Mouse (Mus musculus) heart, embryonic 13.5 days (tissue): ENCODE measurements around the gene Olfr1428. TPM values are rescaled to one million over a fixed set of nuclear protein-coding genes. Genes with fewer than 3 reads are reported as not detected.
"Not testable (repeated sequence)": the region's sequence is repeated elsewhere in the genome, so short reads cannot be mapped to it uniquely, and the experiment has no call there.

Experiments used
- ATAC-seq: fragments of 200-750 bp; cut with Nextera tagmentation; 2 replicates; pipeline ENCODE4 v1.8.0; 2017; ENCODE audit warnings: moderate TSS enrichment; ENCODE audit not compliant: insufficient number of reproducible peaks, low FRiP score, low TSS enrichment; ENCODE audit errors: extremely low read depth
- H3K27ac ChIP-seq: fragments of 300-500 bp; sonication (generic); replicated peaks from 2 replicates; pipeline ENCODE4 v1.5.1; 2015; ENCODE audit warnings: moderate library complexity, mild to moderate bottlenecking, inconsistent platforms
- H3K27me3 ChIP-seq: fragments of 300-500 bp; sonication (generic); replicated peaks from 2 replicates; pipeline ENCODE4 v1.6.1; 2015; ENCODE audit warnings: mild to moderate bottlenecking, inconsistent platforms
- H3K36me3 ChIP-seq: fragments of 300-500 bp; sonication (generic); 2 replicates; pipeline ENCODE4 v1.6.1; 2015; ENCODE audit warnings: mild to moderate bottlenecking, inconsistent platforms
- H3K4me1 ChIP-seq: fragments of 300-500 bp; sonication (generic); 2 replicates; pipeline ENCODE4 v1.6.1; 2015; ENCODE audit warnings: inconsistent platforms
- H3K4me2 ChIP-seq: fragments of 300-500 bp; sonication (generic); 2 replicates; pipeline ENCODE4 v1.6.1; 2015; ENCODE audit warnings: inconsistent platforms, mild to moderate bottlenecking, moderate library complexity
- H3K4me3 ChIP-seq: fragments of 300-500 bp; sonication (generic); 2 replicates; pipeline ENCODE4 v1.5.1; 2015; ENCODE audit warnings: moderate library complexity, mild to moderate bottlenecking, inconsistent platforms
- H3K9ac ChIP-seq: fragments of 300-500 bp; sonication (generic); 2 replicates; pipeline ENCODE4 v1.6.1; 2015; ENCODE audit warnings: inconsistent platforms, mild to moderate bottlenecking, moderate library complexity
- H3K9me3 ChIP-seq: fragments of 300-500 bp; sonication (generic); 2 replicates; pipeline ENCODE4 v1.6.1; 2016; ENCODE audit warnings: inconsistent platforms
- WGBS: fragments of 180-500 bp; shearing (Covaris S2); methylation state at CpG from one replicate; pipeline ENCODE4 v1.1.7; 2015; ENCODE audit warnings: mixed read lengths; 5-methylcytosine and 5-hydroxymethylcytosine counted together
- polyA plus RNA-seq: library from polyadenylated mRNA; unstranded; fragments of >200 nt; fragmentation: Nextera tagmentation; extraction: Ambion mirVana; gene quantifications from 2 replicates; pipeline ENCODE4 v1.2.1, GENCODE M21; 2015

The Olfr1428 gene
- polyA plus RNA-seq = not detected in 2 replicates

DNA sequence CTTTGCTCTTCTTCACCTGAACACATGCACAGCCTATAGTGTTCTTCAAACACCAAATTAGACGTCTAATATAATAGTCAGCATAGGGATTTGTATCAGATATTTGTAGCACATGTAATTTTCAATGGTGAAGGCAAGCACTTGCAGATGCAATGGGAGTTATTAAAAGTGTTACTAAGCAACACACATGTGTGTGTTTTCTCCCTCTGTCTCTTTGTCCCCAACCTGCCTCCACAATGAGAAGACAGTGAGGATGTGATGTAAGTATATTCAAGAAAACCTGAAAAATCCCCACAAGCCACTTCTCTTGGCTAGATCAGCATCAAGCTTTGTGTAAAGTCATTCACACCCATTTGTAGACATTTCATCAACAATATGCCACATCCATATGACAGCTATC is at the start of gene Olfr1428:
Gene Olfr1428, minus strand, starts transcription at position 101 of the 400 bp plus-strand sequence.
- Histone ChIP-seq H3K4me2 (no peak within 1 kb of the TSS), H3K36me3 (no peaks in the 10 kb centered on the region), H3K4me1 (no peaks in the 10 kb centered on the region), H3K9me3 (no peaks in the 10 kb centered on the region), H3K27me3 (no peaks in the 10 kb centered on the region), H3K9ac (no peak within 1 kb of the TSS), H3K27ac (no peak within 1 kb of the TSS), H3K4me3 (no peak within 1 kb of the TSS)
- WGBS = 49% methylated on average over 1 of the region's 1 CpGs
- no peak for ATAC-seq

DNA sequence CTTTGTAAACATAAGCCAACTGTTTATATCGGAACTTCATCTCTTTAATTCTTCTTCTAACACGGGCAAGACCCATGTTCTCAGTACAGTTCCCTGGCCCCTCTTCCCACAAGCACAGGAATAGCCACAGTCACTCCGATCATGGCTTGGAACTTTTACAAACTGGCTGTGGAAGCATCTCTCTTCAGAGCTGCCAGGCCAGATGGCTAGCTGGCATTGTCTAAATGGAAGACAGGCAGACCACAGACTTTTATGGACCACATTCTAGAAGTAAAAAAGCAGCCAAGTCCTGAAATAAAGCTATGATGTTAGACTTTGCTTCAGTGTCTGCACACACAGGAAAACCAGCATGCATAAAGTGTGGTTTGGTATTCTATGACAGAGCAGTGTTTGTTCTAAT is 29.8 kb upstream of the Olfr1428 start:
- Histone ChIP-seq H3K27ac (no peak overlapping the region), H3K9me3 (no peaks in the 10 kb centered on the region), H3K27me3 (no peaks in the 10 kb centered on the region), H3K36me3 (no peaks in the 10 kb centered on the region), H3K4me3 (no peak overlapping the region), H3K9ac (no peak overlapping the region), H3K4me1 (no peaks in the 10 kb centered on the region), H3K4me2 (no peak overlapping the region)
- no peak for ATAC-seq
- 74% methylated on average over 3 of the region's 3 CpGs for WGBS

DNA sequence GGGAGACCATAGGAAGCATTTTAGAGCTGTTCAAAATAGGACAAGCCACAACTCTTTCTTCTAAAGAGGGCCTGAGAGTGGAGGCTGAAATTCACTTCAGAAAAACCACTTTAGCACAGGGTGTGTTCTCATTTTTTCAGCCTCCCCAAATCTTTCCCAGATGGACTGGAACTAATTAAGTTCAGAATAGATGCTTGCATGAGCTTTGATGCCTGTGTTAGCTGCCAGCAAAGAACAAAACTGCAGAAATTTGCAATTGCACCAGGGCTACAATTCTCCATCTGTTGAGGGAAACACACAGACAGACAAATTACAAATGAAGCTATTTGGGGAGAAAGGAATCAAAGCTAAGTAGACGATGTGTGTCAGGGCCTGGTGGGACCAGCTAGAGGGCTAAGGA is 27.7 kb upstream of the Olfr1428 start:
- H3K27me3 ChIP-seq = no peaks in the 10 kb centered on the region
- no peaks in the 10 kb centered on the region for H3K36me3 ChIP-seq
- H3K4me1 ChIP-seq = no peaks in the 10 kb centered on the region
- ATAC-seq = no peak
- 75% methylated on average over 1 of the region's 1 CpGs for WGBS
- H3K9ac ChIP-seq = no peak overlapping the region
- no peak overlapping the region for H3K27ac ChIP-seq
- H3K9me3 ChIP-seq = no peaks in the 10 kb centered on the region
- no peak overlapping the region for H3K4me3 ChIP-seq
- no peak overlapping the region for H3K4me2 ChIP-seq

DNA sequence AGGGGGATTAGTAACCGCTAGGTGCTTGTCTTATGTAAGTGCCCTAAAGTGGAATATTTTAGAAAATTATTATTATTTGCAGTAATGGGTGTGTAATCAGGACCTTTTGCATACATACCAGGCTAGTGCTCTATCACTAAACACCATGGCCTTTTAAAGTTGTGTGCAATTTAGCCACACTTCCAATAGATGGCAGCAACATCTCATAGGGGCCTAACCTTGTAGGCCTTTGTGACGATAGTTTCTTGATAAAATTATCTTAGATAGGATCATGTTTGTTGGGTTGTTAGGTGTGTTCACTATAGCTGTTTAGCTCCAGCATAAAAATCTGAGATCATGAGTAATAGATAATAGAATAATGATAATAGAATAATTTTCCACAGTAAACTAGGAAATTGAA is 18.6 kb upstream of the Olfr1428 start:
- no peak overlapping the region for H3K27ac ChIP-seq

DNA sequence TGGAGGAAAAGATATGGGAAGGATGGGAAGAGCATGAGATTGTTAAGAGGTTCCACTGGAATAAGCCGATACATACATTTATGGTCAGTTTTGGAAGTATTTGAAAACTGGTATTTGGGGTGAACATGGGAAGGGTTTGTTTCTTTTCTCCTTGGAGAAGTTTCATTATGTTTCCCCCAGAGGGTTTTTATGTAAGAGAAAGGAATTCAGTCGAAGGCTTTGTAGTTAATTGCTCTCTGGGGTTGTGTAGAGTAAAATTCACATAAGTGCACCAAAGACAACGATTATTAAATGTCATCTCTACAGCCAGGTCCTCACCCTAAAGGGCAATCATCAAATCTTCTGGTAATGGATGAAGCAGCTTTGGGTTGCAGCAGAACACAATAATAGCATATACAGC is 7.4 kb upstream of the Olfr1428 start, which contains the start of gene Olfr76:
Gene Olfr76, minus strand, starts transcription at position 101 of the 400 bp plus-strand sequence.
- Histone ChIP-seq H3K4me2 (no peak within 1 kb of the TSS), H3K4me1 (no peaks in the 10 kb centered on the region), H3K27ac (no peak within 1 kb of the TSS), H3K4me3 (no peak within 1 kb of the TSS), H3K9me3 (no peaks in the 10 kb centered on the region), H3K27me3 (no peaks in the 10 kb centered on the region), H3K9ac (no peak within 1 kb of the TSS), H3K36me3 (no peaks in the 10 kb centered on the region)
- WGBS = 72% methylated on average over 3 of the region's 3 CpGs
- no peak for ATAC-seq

More for the DNA sequence above, 18.6 kb upstream of the Olfr1428 start:
- H3K36me3 ChIP-seq = no peaks in the 10 kb centered on the region
- no peak overlapping the region for H3K9ac ChIP-seq
- H3K4me3 ChIP-seq = no peak overlapping the region
- 21% methylated on average over 2 of the region's 2 CpGs for WGBS
- no peaks in the 10 kb centered on the region for H3K9me3 ChIP-seq
- no peak overlapping the region for H3K4me2 ChIP-seq
- no peaks in the 10 kb centered on the region for H3K27me3 ChIP-seq
- H3K4me1 ChIP-seq = no peaks in the 10 kb centered on the region
- no peak for ATAC-seq

DNA sequence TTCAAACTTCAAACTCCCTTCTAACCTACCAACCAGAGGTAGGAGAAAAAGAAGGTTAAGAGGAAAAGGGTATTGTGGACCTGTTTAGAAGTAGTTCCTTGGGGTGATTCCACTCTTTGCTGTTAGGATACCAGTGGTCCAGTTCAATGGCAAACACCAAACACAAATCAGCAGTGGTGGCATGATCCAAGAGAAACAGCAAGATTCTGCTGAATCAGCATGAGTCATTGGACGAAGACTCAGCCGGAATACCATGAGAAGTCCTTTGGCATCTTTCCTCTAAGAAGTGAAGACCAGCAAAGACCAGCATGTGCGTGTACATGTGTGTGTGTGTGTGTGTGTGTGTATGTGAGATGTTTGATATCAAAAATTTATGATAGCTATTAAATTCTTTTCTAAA is 767 bp upstream of the Olfr1428 start:
- no peaks in the 10 kb centered on the region for H3K9me3 ChIP-seq
- ATAC-seq = no peak
- no peaks in the 10 kb centered on the region for H3K4me1 ChIP-seq
- no peak overlapping the region for H3K27ac ChIP-seq
- WGBS = 71% methylated on average over 3 of the region's 3 CpGs
- H3K36me3 ChIP-seq = no peaks in the 10 kb centered on the region
- H3K9ac ChIP-seq = no peak overlapping the region
- H3K4me3 ChIP-seq = no peak overlapping the region
- no peaks in the 10 kb centered on the region for H3K27me3 ChIP-seq
- no peak overlapping the region for H3K4me2 ChIP-seq

DNA sequence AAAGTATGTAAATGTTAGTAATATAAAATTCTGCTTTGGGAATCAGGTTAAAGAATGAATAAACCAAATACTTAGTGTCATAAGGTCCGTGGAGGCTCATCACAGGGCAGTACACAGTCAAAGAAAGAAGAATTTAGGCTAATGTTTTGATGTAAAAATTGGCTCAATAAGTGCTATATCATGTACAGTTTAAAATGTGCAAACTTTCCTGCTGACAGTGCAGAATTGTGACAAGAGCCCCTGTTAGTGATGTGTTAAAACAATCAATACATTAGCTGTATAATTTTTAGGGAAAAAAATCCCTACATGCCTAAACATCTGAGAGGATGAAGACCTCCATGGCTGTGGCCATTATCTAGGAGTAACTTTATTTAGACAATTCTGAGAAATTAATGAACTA is 1.9 kb downstream of the Olfr1428 start:
- no peak for ATAC-seq

DNA sequence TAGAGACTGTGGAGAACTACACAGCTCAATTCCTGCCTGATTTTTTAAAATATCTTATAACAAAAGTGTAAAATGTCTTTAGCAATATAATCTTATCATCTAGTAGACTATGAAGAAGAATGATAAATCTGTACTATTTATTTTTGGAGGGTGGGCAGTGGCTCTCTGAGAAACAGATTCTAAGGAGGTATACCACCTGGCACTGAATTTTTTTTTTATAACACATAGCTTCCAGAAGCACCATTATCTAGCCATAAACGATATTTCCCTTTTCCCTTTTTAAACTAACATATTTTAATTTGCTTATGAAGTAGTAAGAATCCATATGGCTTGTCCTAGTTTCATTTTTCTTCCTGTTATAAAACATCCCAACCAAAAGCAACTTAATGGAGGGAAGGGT is 11.2 kb downstream of the Olfr1428 start:
- no peak for ATAC-seq

More for the DNA sequence above, 1.9 kb downstream of the Olfr1428 start:
- no peaks in the 10 kb centered on the region for H3K4me1 ChIP-seq
- no peak overlapping the region for H3K27ac ChIP-seq
- no peak overlapping the region for H3K4me3 ChIP-seq
- H3K4me2 ChIP-seq = no peak overlapping the region
- no peaks in the 10 kb centered on the region for H3K27me3 ChIP-seq
- no peak overlapping the region for H3K9ac ChIP-seq
- H3K9me3 ChIP-seq = no peaks in the 10 kb centered on the region
- WGBS = 54% methylated on average over 1 of the region's 1 CpGs
- no peaks in the 10 kb centered on the region for H3K36me3 ChIP-seq

DNA sequence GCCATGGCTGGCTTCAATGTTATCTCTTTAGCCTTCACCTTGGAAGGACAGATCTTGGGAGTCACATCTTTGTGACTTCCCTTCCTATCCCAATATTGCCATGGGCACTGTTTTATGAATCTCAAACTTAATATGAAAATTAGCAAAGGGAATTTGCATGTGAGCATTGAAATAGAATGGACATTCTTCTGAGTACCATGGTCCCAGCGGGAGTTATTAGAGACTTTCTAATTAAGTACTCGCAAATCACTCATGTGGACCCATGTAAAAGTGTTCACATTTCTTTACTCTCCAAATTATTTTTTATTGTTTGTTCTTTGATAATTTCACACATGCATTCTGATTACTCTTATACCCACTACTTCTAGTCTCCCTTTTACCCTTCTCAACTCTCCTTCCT is 12.5 kb downstream of the Olfr1428 start, which contains the start of gene Olfr1427:
Gene Olfr1427, minus strand, starts transcription at position 101 of the 400 bp plus-strand sequence.
- H3K4me3 ChIP-seq = no peak within 1 kb of the TSS
- no peaks in the 10 kb centered on the region for H3K27me3 ChIP-seq
- ATAC-seq = no peak
- 92% methylated on average over 2 of the region's 2 CpGs for WGBS
- no peaks in the 10 kb centered on the region for H3K4me1 ChIP-seq
- H3K4me2 ChIP-seq = no peak within 1 kb of the TSS
- H3K36me3 ChIP-seq = no peaks in the 10 kb centered on the region
- H3K27ac ChIP-seq = no peak within 1 kb of the TSS
- no peak within 1 kb of the TSS for H3K9ac ChIP-seq
- no peaks in the 10 kb centered on the region for H3K9me3 ChIP-seq

More for the DNA sequence above, 11.2 kb downstream of the Olfr1428 start:
- no peak overlapping the region for H3K4me3 ChIP-seq
- H3K36me3 ChIP-seq = no peaks in the 10 kb centered on the region
- no peaks in the 10 kb centered on the region for H3K9me3 ChIP-seq
- no peaks in the 10 kb centered on the region for H3K27me3 ChIP-seq
- WGBS = 39% methylated on average over 1 of the region's 1 CpGs
- no peaks in the 10 kb centered on the region for H3K4me1 ChIP-seq
- no peak overlapping the region for H3K4me2 ChIP-seq
- no peak overlapping the region for H3K27ac ChIP-seq
- H3K9ac ChIP-seq = no peak overlapping the region

DNA sequence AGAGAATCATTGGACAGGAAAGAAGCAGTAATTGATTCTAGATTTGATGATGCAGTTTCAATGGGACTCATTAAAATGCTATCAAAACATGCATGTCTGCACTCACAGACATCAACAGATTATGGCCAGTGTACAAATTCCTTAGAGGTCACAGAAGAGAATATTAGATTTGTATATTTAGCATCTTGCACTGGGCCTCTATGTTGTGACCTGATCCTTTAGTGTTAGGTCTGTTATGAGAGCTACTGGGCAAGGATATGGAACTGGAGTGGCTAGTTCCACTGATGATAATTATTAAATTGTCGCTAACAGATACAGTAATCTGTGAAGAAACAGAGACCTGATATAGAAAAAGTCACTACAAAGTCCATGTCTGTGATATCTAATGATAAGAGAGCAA is 23.8 kb downstream of the Olfr1428 start, which contains the start of gene Olfr1426:
Gene Olfr1426, minus strand, starts transcription at position 101 of the 400 bp plus-strand sequence.
- H3K4me1 ChIP-seq = no peaks in the 10 kb centered on the region
- H3K9ac ChIP-seq = no peak within 1 kb of the TSS
- no peaks in the 10 kb centered on the region for H3K27me3 ChIP-seq
- H3K4me3 ChIP-seq = no peak within 1 kb of the TSS
- no peaks in the 10 kb centered on the region for H3K36me3 ChIP-seq
- no peak within 1 kb of the TSS for H3K27ac ChIP-seq
- ATAC-seq = no peak
- H3K4me2 ChIP-seq = no peak within 1 kb of the TSS
- no peaks in the 10 kb centered on the region for H3K9me3 ChIP-seq
- WGBS = 68% methylated on average over 1 of the region's 1 CpGs

DNA sequence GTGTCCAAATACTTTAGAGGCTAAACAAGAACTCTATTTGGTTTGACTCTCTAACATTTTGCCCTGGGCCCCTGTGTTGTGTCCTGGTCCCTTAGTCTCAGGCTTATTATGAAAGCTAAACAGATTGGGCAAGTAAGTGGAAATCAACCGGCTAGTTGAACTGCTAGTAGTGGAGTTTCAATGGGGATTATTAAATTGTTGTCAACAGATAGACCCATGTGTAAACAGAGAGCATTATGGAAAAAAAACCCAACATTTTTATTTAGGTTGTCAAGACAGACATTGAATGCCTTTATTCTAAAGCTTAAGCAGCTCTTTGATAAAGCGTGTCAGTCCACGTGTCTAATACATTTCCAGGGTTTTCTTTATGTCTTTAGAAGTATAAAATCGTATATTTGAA is 38.1 kb downstream of the Olfr1428 start, which contains the start of gene Olfr1425:
Gene Olfr1425, minus strand, starts transcription at position 101 of the 400 bp plus-strand sequence.
- not testable (repeated sequence) for H3K4me2 ChIP-seq, H3K27me3 ChIP-seq, H3K9me3 ChIP-seq, H3K27ac ChIP-seq, ATAC-seq, H3K9ac ChIP-seq, H3K4me3 ChIP-seq, H3K36me3 ChIP-seq, H3K4me1 ChIP-seq
- 73% methylated on average over 4 of the region's 4 CpGs for WGBS

DNA sequence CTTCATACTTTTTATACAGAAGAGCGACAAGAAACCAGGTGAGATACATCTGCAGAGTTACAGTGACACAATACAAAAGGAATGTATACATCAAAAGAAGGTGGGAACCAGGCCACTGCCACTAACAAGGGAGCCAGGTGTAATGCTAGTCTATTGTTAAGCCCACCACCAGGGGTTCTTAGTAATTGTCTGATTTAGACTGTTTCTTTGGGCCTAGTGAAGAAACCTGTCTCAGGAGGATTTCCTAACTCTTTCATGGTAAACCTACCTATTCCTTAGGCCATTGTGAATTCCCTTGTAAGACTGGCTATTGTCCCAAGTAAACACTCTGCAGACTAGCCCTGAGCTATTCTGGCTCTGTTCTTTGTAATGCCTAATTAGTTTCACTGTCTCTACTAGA is 46.2 kb downstream of the Olfr1428 start:
- WGBS = 68% methylated on average over 1 of the region's 1 CpGs
- ATAC-seq = not testable (repeated sequence)

More for the DNA sequence above, 46.2 kb downstream of the Olfr1428 start:
- not testable (repeated sequence) for H3K27ac ChIP-seq, H3K4me2 ChIP-seq, H3K27me3 ChIP-seq, H3K36me3 ChIP-seq, H3K9ac ChIP-seq, H3K4me1 ChIP-seq, H3K9me3 ChIP-seq, H3K4me3 ChIP-seq
